Mouse (Mus musculus) heart, postnatal 0 days (tissue): ENCODE measurements around the gene Klk6.

Experiments
- CTCF ChIP-seq: IDR thresholded peaks from 2 replicates; pipeline ENCODE4 v1.5.1; 2016; ENCODE audit warnings: antibody characterized with exemption, control low read depth, low read depth
- EP300 ChIP-seq: IDR thresholded peaks from 2 replicates; pipeline ENCODE4 v1.6.1; 2016; ENCODE audit warnings: antibody characterized with exemption, low read depth

DNA sequence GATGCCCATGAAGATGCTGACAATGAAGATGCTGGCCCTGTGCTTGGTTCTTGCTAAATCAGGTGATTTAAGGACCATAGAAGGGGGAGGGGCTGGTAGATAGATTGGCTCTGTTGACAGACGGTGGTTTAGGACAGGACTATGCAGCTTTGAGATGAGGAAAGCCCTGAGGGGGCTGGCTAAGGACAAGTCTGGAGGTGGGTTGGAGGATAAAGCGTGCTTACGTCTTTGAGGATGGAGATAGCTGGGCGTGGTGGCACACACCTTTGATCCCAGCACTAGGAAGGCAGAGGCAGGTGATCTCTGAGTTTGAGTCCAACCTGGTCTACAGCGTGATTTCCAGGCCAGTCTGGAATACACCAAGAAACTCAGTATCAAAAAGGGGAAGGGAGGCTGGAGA, 1.8 kb downstream of the Klk6 start:
- no peak for TF ChIP-seq EP300
- TF ChIP-seq CTCF, result no peak
